Mouse (Mus musculus): ENCODE results near the gene Mvb12b. TPM values are rescaled to one million over a fixed set of nuclear protein-coding genes. Genes with fewer than 3 reads are reported as not detected.
A peak's percentile ranks its signal among the peaks of the same experiment; 100 is the strongest.
"Not testable (repeated sequence)": the region's sequence is repeated elsewhere in the genome, so short reads cannot be mapped to it uniquely, and the experiment has no call there.

The Mvb12b gene
- 12.2 and 20.9 TPM in 2 replicates for total RNA-seq (2021)
- long read RNA-seq, partial matches to known transcripts = 0 of 1 reads
- long read RNA-seq, other reads (novel, unspliced or antisense) = 1 of 1 reads

DNA sequence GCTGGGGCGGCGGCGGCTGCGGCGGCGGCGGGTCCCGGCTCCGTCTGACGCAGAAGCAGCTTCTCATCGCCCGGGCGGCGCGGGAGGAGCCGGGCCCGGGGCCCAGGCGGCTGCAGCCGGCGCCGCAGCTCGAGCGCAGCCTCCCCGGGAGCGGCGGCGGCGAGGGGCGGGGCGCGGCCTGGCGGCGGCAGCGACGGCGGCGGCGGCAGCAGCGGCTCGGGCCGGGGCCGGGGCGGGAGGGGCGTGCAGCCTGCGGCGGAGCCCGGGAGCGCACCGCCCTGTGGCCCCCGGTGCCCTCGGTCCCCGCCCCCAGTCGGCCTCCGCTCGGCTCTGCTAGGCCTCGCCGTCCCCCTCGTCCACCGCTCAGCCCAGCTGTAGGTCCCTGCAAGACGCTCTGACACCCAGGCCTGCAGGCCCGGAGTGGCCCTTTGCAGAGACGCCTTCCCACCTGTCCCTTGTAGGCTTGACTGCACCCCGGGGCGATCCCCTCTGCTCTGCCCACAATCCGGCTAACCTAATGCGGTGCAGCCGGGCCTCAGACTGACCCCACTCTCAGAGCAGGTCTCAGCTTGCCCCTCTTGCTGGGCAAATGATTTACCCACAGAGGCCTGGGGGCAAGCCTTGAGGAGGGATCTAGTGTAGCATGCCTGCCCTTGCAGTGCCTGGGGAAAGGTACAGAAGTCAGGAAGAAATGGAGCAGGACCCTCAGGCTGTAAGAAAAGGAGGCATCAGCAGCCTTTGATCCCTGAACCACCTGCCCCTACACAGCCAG is at the start of gene Mvb12b:
Gene Mvb12b, minus strand, starts transcription at position 619 of the 772 bp plus-strand sequence.
- peak; percentile 71 for DNase-seq

- DNase-seq = no peak
Measured at GRCm38 (mm10) chr2:33935756-33936155, 48.0 kb upstream of the Mvb12b start.

DNA sequence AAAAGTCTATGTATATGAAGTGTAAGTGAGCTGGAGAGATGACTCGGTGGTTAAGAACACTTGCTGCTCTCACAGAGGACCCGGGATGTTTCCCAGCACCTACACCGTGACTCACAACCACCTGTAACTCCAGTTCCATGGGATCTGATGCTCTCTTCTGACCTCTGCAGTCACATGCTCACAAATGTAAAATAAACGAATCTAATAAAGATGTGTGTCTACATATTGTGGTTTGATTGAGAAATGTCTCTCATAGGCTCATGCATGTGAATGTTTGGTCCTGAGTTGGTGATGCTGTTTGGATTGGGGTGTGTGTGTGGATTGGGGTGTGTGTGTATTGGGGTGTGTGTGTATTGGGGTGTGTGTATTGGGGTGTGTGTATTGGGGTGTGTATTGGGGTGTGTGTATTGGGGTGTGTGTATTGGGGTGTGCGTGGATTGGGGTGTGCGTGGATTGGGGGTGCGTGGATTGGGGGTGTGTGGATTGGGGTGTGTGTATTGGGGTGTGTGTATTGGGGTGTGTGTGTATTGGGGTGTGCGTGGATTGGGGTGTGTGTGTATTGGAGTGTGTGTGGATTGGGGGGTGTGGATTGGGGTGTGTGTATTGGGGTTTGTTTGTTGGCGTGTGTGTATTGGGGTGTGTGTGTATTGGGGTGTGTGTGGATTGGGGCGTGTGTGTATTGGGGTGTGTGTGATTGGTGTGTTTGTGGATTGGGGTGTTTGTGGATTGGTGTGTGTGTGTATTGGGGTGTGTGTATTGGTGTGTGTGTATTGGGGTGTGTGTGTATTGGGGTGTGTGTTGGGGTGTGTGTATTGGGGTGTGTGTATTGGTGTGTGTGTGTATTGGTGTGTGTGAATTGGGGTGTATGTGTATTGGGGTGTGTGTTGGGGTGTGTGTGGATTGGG is 46.1 kb upstream of the Mvb12b start:
- DNase-seq = no peak

GRCm38 (mm10) chr2:33931161-33931560 is 43.4 kb upstream of the Mvb12b start:
- no peak for DNase-seq

DNA sequence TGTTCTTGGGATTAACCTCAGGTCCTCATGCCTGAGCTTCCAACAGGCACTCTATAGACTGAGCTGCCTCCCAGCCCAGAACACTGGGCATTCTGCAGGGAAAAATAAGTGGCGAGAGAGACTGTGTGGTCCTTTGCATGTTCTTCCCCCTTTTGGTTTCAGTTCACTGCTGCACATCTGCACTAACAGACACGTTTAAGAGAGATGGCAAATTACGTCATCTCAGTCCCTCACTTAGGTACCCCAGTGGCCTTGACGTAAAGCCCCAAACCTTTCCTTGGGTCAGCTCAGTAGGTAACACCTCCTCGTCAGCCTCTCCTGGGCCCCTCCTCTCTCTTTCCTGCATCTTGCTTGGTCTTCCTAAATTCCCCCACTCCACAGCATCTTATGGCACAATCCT is 37.5 kb upstream of the Mvb12b start:
- DNase-seq = no peak

- no peak for DNase-seq
Measured at GRCm38 (mm10) chr2:33923482-33923881, 35.7 kb upstream of the Mvb12b start.

DNA sequence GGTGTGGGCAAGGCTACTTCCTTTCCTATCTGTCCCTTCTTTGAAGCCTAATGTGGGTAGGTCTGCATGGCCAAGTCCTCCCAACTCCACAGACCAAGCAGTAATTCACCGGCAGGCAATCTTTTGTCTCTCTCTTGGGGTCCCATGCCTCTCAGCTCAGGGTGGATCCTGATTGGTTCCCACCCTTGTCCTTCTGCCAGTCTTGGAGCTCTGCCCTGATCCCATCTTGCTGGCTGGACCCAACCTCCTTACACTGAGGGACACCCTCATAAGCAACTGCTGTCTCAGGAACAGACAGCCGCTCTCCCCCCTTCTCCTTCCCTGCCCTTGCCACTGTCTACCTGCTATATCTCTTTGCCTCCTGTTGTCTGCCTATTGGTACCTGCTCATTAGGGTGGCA is 34.7 kb upstream of the Mvb12b start:
- no peak for DNase-seq

DNA sequence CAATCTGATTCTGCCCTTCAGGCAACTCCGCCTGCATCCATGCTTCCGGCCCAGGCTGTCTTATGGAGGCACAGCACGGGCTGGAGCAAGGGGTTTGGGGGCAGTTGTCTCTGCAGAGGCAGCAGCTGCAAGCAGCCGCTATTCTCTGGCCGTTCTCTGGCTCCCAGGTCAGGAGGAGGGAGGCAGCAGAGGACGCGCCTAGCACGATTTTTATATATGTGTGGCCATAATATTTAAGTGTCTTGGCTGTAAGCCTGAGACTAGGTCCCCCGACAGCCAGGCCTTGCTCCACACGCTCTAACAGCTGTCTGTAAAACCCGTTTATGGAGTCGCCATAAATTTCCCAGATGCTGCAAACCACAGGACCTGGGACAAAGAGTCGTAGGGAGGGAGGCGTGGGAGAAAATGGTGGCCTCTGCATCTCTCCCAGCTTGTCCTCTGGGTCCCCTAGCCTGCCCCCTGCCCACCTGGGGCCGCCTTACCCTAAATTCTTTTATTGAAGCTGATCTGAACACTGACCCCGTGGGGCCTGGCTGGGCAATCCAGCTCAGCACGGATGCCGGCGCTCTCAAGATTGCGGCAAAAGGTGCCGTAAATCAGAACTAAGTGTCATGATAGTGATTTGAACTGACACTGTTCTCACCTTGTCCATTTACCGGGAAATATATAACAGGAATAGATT is 32.3 kb upstream of the Mvb12b start:
- no peak for DNase-seq

DNA sequence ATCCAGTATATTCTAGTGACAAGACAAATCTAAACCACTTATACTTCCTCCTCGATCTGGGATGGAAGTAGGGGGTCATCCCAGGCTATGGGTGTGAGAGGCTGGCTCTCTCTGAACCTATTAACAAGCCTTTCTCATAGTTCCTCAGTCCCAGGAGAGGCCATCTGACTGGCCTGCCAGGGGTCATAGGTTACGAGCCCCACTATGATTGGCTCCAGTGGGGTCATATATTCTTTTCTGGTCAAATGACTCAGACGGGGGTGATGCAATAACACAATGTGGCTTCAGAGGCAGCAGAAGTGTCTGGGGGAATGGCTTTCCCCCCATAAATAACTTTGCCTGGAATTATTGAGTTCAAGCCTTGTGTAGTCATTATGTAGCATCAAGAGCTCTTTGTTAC is 31.1 kb upstream of the Mvb12b start:
- no peak for DNase-seq

GRCm38 (mm10) chr2:33918318-33918717 is 30.6 kb upstream of the Mvb12b start:
- peak; percentile 43 for DNase-seq

- no peak for DNase-seq
Measured at GRCm38 (mm10) chr2:33916603-33917002, 28.9 kb upstream of the Mvb12b start.

DNA sequence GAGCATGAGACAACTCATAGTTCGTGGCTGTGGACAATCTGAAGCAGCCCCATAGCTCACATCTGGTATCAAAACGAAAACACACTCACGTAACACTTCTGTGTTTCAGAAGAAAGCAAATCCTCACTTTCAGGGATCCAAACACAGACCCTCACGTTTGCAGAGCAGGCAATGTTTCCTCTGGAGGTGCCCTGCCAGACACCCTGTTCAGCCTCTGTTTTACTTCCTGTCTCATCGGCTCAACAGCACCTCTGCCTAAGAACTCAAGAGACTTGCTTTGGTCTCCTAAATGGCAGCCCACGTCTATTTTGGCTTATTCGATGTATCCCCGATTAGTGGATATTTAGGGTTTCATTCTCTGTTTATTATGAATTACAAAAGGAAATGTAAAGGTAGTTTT is 27.3 kb upstream of the Mvb12b start:
- DNase-seq = no peak

DNA sequence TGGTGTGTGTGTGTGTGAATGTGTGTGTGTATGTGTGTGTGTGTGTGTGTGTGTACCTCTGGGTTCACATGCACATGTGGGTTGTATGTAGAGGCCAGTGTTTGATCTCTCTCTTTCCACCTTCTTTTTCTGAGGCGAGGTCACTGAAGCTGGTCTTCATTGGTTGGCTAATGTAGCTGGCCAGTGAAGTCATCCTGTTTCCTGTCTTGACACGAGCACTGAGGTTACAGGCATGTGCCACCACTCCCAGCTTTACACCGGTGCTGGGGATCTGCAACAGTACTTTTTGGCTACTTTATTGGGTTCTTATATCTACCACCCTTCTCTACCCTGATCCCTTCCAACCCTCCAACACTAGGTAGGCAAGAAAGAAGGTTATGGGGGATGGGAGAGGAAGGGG is 26.6 kb upstream of the Mvb12b start:
- DNase-seq = no peak

DNA sequence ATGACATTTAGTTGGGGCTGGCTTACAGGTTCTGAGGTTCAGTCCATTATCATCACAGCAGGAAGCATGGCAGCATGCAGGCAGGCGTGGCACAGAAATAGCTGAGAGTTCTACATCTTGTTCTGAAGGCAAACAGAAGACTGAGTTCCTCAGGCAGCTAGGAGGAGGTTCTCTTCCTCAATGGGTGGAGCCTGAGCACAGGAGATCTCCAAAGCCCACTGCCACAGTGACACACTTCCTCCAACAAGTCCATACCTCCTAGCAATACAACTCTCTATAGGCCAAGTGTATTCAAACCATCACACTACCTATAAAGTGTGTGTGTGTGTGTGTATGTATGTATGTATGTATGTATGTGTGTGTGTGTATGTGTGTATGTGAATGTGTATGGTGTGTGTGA is 25.9 kb upstream of the Mvb12b start:
- not testable (repeated sequence) for DNase-seq

GRCm38 (mm10) chr2:33912741-33913140 is 25.0 kb upstream of the Mvb12b start:
- DNase-seq = no peak

- no peak for DNase-seq
Measured at GRCm38 (mm10) chr2:33908374-33908773, 20.6 kb upstream of the Mvb12b start.

- no peak for DNase-seq
Measured at GRCm38 (mm10) chr2:33907174-33907573, 19.4 kb upstream of the Mvb12b start.

DNA sequence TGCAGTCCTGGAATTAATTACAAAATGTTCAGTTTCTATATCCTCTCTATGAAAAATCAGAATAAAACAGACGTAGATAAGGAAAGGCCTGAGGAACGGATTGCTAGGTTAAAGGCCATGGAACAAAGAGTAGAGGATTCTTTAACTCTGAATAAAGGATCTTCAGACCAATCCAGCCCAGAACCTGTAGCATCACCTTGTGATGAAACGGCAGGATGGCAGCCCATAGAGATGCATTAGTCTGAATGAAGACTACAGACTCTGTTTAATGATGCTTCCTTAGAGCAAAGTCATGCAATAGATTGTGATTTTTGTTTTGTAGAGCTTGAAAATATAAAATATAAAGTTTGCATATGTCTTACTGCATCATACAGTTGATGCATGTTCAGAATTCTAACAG is 8.1 kb upstream of the Mvb12b start:
- DNase-seq = no peak

GRCm38 (mm10) chr2:33893151-33893550 is 5.4 kb upstream of the Mvb12b start:
- no peak for DNase-seq

- no peak for DNase-seq
Measured at GRCm38 (mm10) chr2:33892354-33892753, 4.6 kb upstream of the Mvb12b start.

DNA sequence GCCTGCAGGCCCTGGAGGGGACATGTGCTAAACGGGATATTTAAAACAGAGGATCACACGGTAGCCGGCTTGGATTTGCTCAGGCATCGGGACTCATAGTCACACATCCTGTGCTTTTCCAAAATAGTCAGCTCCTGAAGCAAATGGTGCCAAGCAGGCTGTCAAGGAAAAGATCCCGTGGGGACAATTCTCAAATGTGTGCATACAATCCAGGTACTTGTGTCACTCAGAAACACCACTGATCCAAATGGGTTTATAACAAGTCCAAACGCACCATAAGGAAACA is 297 bp upstream of the Mvb12b start:
- no peak for DNase-seq

GRCm38 (mm10) chr2:33886386-33887327 is 1.1 kb downstream of the Mvb12b start:
- DNase-seq = no peak

All from adrenal gland, postnatal 25 days (tissue).